16 mouse cellular contexts compared by ENCODE assay signal in genomic region chr1:86914697-86915096, GRCm38 (mm10).
DNase-seq lines count a peak whose midpoint lies in the region; ATAC-seq and TF ChIP-seq lines count a peak whose summit lies in the region.
"Had no signal": no experiment of that assay in that cellular context is flagged by ENCODE, and none has a peak within 500 bp of the region (broad histone marks: within the 10 kb centered on the region; RNA-seq: fewer than 3 reads in every experiment).

No protein-coding gene starts in this region.

- no peaks in the 10 kb centered on the region for H3K27me3 ChIP-seq in kidney, postnatal 0 days (ENCODE audit: insufficient read depth, low read length)
- H3K27me3 ChIP-seq in kidney, embryonic 16.5 days (ENCODE audit: insufficient read depth, low read length) = no peaks in the 10 kb centered on the region
- no peaks in the 10 kb centered on the region for H3K27me3 ChIP-seq in lung, postnatal 0 days (replicated peaks; ENCODE audit: insufficient read depth, low read length)
- H3K27me3 ChIP-seq in MEL (ENCODE audit: control insufficient read depth in 1 of 2, insufficient read depth in 2 of 2, low read length in 2 of 2) = no peaks in the 10 kb centered on the region
- H3K27me3 ChIP-seq in stomach, postnatal 0 days (ENCODE audit: control insufficient read depth, insufficient read depth, low read length) = no peaks in the 10 kb centered on the region
- H3K27me3 ChIP-seq: midbrain, embryonic 15.5 days; stomach, embryonic 15.5 days had no signal

- ATAC-seq in kidney, postnatal 0 days (replicated peaks; ENCODE audit: low FRiP score, low read depth) = no peak
- no peak for ATAC-seq in kidney, embryonic 16.5 days (ENCODE audit: low FRiP score, low TSS enrichment)
- no peak for ATAC-seq in lung, postnatal 0 days
- no peak for ATAC-seq in stomach, postnatal 0 days (ENCODE audit: low FRiP score, low TSS enrichment)
- ATAC-seq: CD4-positive, CD25-positive, alpha-beta regulatory T cell, adult 4 months; midbrain, embryonic 15.5 days had no signal

- H3K4me1 ChIP-seq in kidney, postnatal 0 days (replicated peaks; ENCODE audit: insufficient read depth, low read length) = no peaks in the 10 kb centered on the region
- H3K4me1 ChIP-seq in kidney, embryonic 16.5 days (ENCODE audit: insufficient read depth, low read length) = 0 out of 2 replicates have a peak, but pooled peaks cover 5% of the 10 kb centered on the region
- no peaks in the 10 kb centered on the region for H3K4me1 ChIP-seq in lung, postnatal 0 days (ENCODE audit: insufficient read depth, low read depth, low read length)
- peaks cover 4 to 10% of the 10 kb centered on the region in 2 experiments for H3K4me1 ChIP-seq in MEL (ENCODE audit: control insufficient read depth in 1 of 2, insufficient read depth in 2 of 2, low read length in 2 of 2)
- H3K4me1 ChIP-seq in stomach, postnatal 0 days (replicated peaks; ENCODE audit: control insufficient read depth, insufficient read depth) = no peaks in the 10 kb centered on the region
- H3K4me1 ChIP-seq: midbrain, embryonic 15.5 days; stomach, embryonic 15.5 days had no signal

- no peak overlapping the region for H3K4me2 ChIP-seq in kidney, postnatal 0 days (ENCODE audit: low read length)
- no peak overlapping the region for H3K4me2 ChIP-seq in kidney, embryonic 16.5 days (replicated peaks; ENCODE audit: low read depth, low read length)
- no peak overlapping the region for H3K4me2 ChIP-seq in lung, postnatal 0 days (replicated peaks; ENCODE audit: low read depth, low read length)
- no peak overlapping the region for H3K4me2 ChIP-seq in stomach, postnatal 0 days (replicated peaks; ENCODE audit: low read depth)
- H3K4me2 ChIP-seq: midbrain, embryonic 15.5 days; stomach, embryonic 15.5 days had no signal

- TF ChIP-seq CTCF in kidney, postnatal 0 days (IDR thresholded peaks at IDR 0.05; ENCODE audit: low read depth) = peak; percentile 50
- peak; percentile 51 for TF ChIP-seq CTCF in lung, postnatal 0 days (IDR thresholded peaks at IDR 0.05)
- peak in 2 of 3 experiments; percentile 18 to 46; a peak in 3 of 6 replicates for TF ChIP-seq CTCF in MEL (IDR thresholded peaks at IDR 0.05 in 2 of 3, conservative IDR thresholded peaks at IDR 0.05 in 1 of 3; ENCODE audit: control insufficient read depth in 1 of 3, insufficient read depth in 1 of 3, low read depth in 2 of 3, low read length in 3 of 3, poor library complexity in 1 of 3, severe bottlenecking in 1 of 3)
- TF ChIP-seq CTCF in stomach, postnatal 0 days (IDR thresholded peaks at IDR 0.05; ENCODE audit: low read depth) = peak; percentile 49

- no peaks in the 10 kb centered on the region for H3K9me3 ChIP-seq in kidney, postnatal 0 days (replicated peaks; ENCODE audit: low read length)
- H3K9me3 ChIP-seq in kidney, embryonic 16.5 days (ENCODE audit: low read length) = no peaks in the 10 kb centered on the region
- H3K9me3 ChIP-seq in lung, postnatal 0 days (ENCODE audit: low read length) = no peaks in the 10 kb centered on the region
- H3K9me3 ChIP-seq in MEL (replicated peaks; ENCODE audit: insufficient read depth, low read length) = no peaks in the 10 kb centered on the region
- no peaks in the 10 kb centered on the region for H3K9me3 ChIP-seq in stomach, postnatal 0 days (ENCODE audit: control insufficient read depth, low read length)
- H3K9me3 ChIP-seq: midbrain, embryonic 15.5 days; stomach, embryonic 15.5 days had no signal

- TF ChIP-seq RAD21 in MEL (IDR thresholded peaks at IDR 0.05; ENCODE audit: low read depth, low read length) = peak; percentile 59

- no peak overlapping the region for H3K27ac ChIP-seq in kidney, postnatal 0 days
- H3K27ac ChIP-seq in kidney, embryonic 16.5 days (ENCODE audit: low read length) = no peak overlapping the region
- no peak overlapping the region for H3K27ac ChIP-seq in lung, postnatal 0 days (ENCODE audit: low read length)
- no peak overlapping the region for H3K27ac ChIP-seq in MEL (ENCODE audit: control insufficient read depth, low read depth, low read length)
- H3K27ac ChIP-seq in stomach, postnatal 0 days (replicated peaks) = no peak overlapping the region
- H3K27ac ChIP-seq: midbrain, embryonic 15.5 days; stomach, embryonic 15.5 days had no signal

- DNase-seq in kidney, postnatal 0 days (ENCODE audit: low spot score) = no peak
- no peak for DNase-seq in lung, postnatal 0 days (ENCODE audit: low spot score)
- no peak for DNase-seq in lung, adult 18-20 months
- DNase-seq in MEL (ENCODE audit: low read depth, low spot score) = peak; percentile 37
- DNase-seq in stomach, postnatal 0 days (ENCODE audit: low spot score) = no peak
- DNase-seq in spleen, adult 18-20 months = no peak
- DNase-seq in spleen, postnatal 36 days (ENCODE audit: low spot score in 2 of 2) = no peak
- DNase-seq: cerebellum, adult 2 months; kidney, adult 9 months; right cerebral cortex, postnatal 14 days; thymus, adult 2 months had no signal

- H3K79me2 ChIP-seq in MEL (ENCODE audit: control insufficient read depth, insufficient read depth, low read length, poor library complexity) = no peaks in the 10 kb centered on the region

- WGBS in kidney, postnatal 0 days = 98% methylated on average over 2 of the region's 2 CpGs
- 91% methylated on average over 2 of the region's 2 CpGs for WGBS in kidney, embryonic 16.5 days
- 92% methylated on average over 2 of the region's 2 CpGs for WGBS in lung, postnatal 0 days
- 93% methylated on average over 2 of the region's 2 CpGs for WGBS in stomach, postnatal 0 days

- no peak for TF ChIP-seq EP300 in lung, postnatal 0 days (IDR thresholded peaks at IDR 0.05)
- no peak for TF ChIP-seq EP300 in MEL (IDR thresholded peaks at IDR 0.05; ENCODE audit: low read depth in 1 of 2, low read length in 2 of 2)
- TF ChIP-seq EP300 in stomach, postnatal 0 days (optimal IDR thresholded peaks at IDR 0.05) = no peak

- H3K36me3 ChIP-seq in kidney, postnatal 0 days (ENCODE audit: insufficient read depth, low read length) = no peaks in the 10 kb centered on the region
- H3K36me3 ChIP-seq in kidney, embryonic 16.5 days (ENCODE audit: insufficient read depth, low read length) = no peaks in the 10 kb centered on the region
- H3K36me3 ChIP-seq in lung, postnatal 0 days (ENCODE audit: insufficient read depth, low read length) = no peaks in the 10 kb centered on the region
- peaks cover 0 to 14% of the 10 kb centered on the region in 2 experiments; a peak in 2 of 4 replicates for H3K36me3 ChIP-seq in MEL (ENCODE audit: control insufficient read depth in 1 of 2, insufficient read depth in 2 of 2, low read length in 2 of 2)
- H3K36me3 ChIP-seq in stomach, postnatal 0 days (ENCODE audit: control insufficient read depth, insufficient read depth, low read length) = no peaks in the 10 kb centered on the region
- H3K36me3 ChIP-seq: midbrain, embryonic 15.5 days; stomach, embryonic 15.5 days had no signal

- no peak for TF ChIP-seq POLR2A in MEL (IDR thresholded peaks at IDR 0.05; ENCODE audit: control insufficient read depth in 1 of 2, insufficient read depth in 1 of 2, low read depth in 1 of 2, low read length in 2 of 2, poor library complexity in 1 of 2)

- no peak overlapping the region for H3K4me3 ChIP-seq in kidney, postnatal 0 days (replicated peaks; ENCODE audit: low read depth, low read length)
- no peak overlapping the region for H3K4me3 ChIP-seq in kidney, embryonic 16.5 days (ENCODE audit: low read length)
- H3K4me3 ChIP-seq in lung, postnatal 0 days (ENCODE audit: low read depth, low read length) = no peak overlapping the region
- no peak overlapping the region for H3K4me3 ChIP-seq in MEL (ENCODE audit: control insufficient read depth in 1 of 2, insufficient read depth in 1 of 2, low read depth in 2 of 2, low read length in 2 of 2)
- H3K4me3 ChIP-seq in stomach, postnatal 0 days (ENCODE audit: low read depth, low read length) = no peak overlapping the region
- H3K4me3 ChIP-seq: midbrain, embryonic 15.5 days; myocyte; stomach, embryonic 15.5 days had no signal

- H3K9ac ChIP-seq in kidney, postnatal 0 days (ENCODE audit: low read depth, low read length) = no peak overlapping the region
- no peak overlapping the region for H3K9ac ChIP-seq in kidney, embryonic 16.5 days (replicated peaks; ENCODE audit: low read length)
- H3K9ac ChIP-seq in lung, postnatal 0 days (replicated peaks; ENCODE audit: low read depth) = no peak overlapping the region
- H3K9ac ChIP-seq in MEL (ENCODE audit: control insufficient read depth, low read depth, low read length, poor library complexity, severe bottlenecking) = no peak overlapping the region
- no peak overlapping the region for H3K9ac ChIP-seq in stomach, postnatal 0 days (ENCODE audit: low read length)
- H3K9ac ChIP-seq: midbrain, embryonic 15.5 days; stomach, embryonic 15.5 days had no signal

TF ChIP-seq in MEL, 35 proteins besides CTCF, POLR2A, EP300 and RAD21:
- TF ChIP-seq POLR2AphosphoS2 (IDR thresholded peaks at IDR 0.05; ENCODE audit: low read length) (no peak), SMC3 (IDR thresholded peaks at IDR 0.05; ENCODE audit: low read depth, low read length) (peak; percentile 50), KAT2A (conservative IDR thresholded peaks at IDR 0.05; ENCODE audit: low read depth, low read length) (no peak), MXI1 (IDR thresholded peaks at IDR 0.05; ENCODE audit: low read depth, low read length) (no peak)
